Mouse (Mus musculus): ENCODE measurements around the gene Tnfaip3. TPM values are rescaled to one million over a fixed set of nuclear protein-coding genes. Genes with fewer than 3 reads are reported as not detected.

Tnfaip3 gene
- 1.00 and 1.6 TPM in 2 replicates for polyA plus RNA-seq (2015; fragmentation: Nextera tagmentation; extraction: Ambion mirVana)

DNA sequence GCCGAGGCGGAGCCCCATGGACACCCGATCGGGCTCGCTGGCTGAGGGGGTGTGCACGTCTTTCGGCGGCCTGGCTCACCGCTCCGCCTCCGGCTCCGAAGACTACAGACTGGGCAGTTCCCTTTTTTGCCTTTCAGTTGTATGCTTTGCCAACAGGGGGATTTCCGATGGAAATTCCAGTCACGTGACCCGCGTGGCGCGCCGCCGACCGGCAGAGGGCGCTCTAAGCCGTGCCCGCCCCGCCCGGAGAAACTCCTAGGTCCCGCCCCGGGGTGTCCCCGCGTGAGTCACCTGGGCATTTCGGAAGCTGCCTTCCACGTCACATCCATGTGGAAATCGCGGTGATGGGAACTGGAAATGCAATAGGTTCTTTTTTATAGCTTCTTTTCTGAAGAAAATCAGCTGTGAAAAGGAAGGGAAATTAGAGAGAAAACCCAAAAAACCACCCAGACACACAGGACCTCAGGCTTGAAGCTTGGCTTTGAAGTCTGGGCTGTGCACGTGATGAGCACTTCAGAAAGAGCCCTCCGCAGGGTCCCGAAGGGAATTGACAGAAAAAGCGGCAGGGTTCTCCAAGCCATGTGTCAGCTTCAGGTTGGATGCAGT, at the start of gene Tnfaip3:
Tnfaip3 (minus strand) TSS at position 401 of the 606 bp plus-strand sequence.

Other genes with a start within 250 kb of the Tnfaip3 start
- gene Gm4922, start 228.9 kb downstream of the Tnfaip3 start, polyA plus RNA-seq (2015; fragmentation: Nextera tagmentation; extraction: Ambion mirVana) = not detected in 2 replicates
- 1.8 and 2.5 TPM in 2 replicates for gene Perp, start 170.6 kb downstream of the Tnfaip3 start, polyA plus RNA-seq (2015; fragmentation: Nextera tagmentation; extraction: Ambion mirVana)